Mouse (Mus musculus) embryo, embryonic 9.5 days (tissue): ENCODE data around the gene Alad.

Source experiments
- DNase-seq: peaks from one replicate; pipeline ENCODE4 v3.0.0-alpha.2; 2017; ENCODE audit errors: extremely low spot score

Gene Alad

DNA sequence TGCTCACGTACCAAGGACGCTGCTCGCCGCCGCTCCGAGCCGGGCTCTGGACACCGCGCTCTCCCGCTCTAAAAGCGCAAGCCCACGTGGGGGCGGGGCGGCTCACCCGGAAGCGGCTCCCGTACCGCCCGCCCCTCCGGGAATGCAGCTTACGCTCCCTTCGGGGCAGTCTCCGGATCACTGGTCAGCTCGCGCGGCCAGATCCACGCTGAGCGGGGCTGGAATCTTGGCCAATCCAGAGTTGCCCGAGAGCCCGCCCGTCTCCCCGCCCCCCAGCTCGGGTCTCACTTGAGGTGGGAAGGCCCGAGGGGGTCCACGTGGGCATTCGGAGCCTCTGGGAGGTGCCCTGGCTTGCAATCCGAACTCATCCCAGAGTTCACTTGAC lies at the start of gene Alad:
TSS of gene Alad (minus strand) at position 70 of the 385 bp plus-strand sequence.
- DNase-seq = peak; percentile 93

DNA sequence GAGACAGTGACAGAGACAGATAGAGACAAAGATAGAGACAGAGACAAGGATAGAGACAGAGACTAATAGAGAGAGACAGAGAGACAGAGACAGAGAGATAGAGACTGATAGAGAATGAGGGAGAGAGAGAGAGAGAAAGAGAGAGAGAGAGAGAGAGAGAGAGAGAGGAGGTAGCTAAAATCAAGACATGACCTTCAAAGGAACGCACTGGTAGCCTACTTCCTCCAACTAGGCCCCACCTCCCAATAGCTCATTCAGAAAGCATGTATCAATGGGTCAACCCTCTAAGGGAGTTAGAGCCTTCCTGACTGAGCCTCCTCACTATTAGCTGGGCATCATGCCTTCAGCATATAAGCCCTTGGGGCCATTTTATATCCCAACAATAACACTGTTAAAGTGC lies 48.6 kb upstream of the Alad start:
- DNase-seq = no peak

DNA sequence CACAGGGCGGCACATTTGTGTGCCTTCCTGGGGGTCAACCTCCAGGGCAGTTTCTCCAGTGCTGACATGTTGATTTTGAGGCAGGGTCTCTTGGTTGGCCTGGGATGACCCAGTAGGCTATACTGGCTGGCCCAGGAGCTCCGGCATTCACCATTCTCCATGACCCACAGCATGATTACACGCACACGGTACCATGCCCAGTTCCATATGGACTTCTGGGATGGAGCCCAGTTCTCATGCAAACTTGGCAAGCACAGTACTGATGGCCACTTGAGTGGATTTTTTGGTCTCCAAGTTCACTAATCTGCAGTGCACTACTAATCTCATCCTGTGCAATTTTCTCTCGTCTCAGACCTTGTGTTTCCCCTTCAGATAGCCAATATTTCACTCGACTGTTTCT lies 48.0 kb upstream of the Alad start:
- no peak for DNase-seq

- no peak for DNase-seq
These were observed 46.8 kb upstream of the Alad start for GRCm38 (mm10) chr4:62566530-62566929.

DNA sequence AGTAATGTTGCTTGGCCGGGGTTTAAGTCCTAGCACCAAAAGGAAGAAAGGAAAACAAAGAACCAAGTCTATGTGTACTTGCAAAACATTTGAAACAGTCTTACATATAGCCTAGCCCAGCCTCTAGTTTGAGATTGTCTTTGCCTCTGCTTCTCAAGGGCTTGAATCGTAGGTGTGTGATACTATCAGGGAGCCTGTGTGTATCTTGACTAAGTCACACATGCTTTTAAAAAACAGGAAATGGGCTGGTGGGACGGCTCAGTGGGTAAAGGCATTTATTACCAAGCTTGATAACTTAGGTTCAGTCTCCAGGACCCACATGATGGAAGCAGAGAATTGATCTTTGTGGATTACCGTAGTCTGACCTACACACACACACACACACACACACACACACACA lies 42.3 kb upstream of the Alad start:
- DNase-seq = no peak

DNA sequence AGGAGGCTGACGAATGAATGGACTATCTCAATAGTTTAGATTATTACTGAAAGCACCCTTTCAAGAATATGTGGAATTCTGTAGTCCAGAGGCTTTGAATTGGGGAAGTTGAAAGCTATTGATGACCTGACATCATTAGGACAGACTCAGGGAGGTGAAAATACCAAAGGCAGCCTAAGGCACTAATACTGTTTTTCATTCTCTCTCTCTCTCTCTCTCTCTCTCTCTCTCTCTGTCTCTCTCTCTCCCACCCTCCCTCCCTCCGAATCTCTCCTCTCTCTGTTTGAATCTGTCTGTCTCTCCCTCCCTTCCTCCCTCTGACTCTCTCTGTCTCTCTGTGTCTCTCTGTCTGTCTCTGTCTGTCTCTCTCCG lies 41.9 kb upstream of the Alad start:
- DNase-seq = no peak

GRCm38 (mm10) chr4:62560963-62561629 lies 41.4 kb upstream of the Alad start:
- DNase-seq = peak; percentile 74

- DNase-seq = no peak
These were observed 40.1 kb upstream of the Alad start, which contains the start of gene Rgs3 for GRCm38 (mm10) chr4:62559797-62560329. Gene Rgs3 (plus strand): TSS chr4:62559847.

- DNase-seq = no peak
These were observed 37.7 kb upstream of the Alad start for GRCm38 (mm10) chr4:62557436-62557835.

- no peak for DNase-seq
These were observed 32.2 kb upstream of the Alad start for GRCm38 (mm10) chr4:62551966-62552365.

GRCm38 (mm10) chr4:62544801-62545200 lies 25.1 kb upstream of the Alad start:
- no peak for DNase-seq

- DNase-seq = no peak
These were observed 24.1 kb upstream of the Alad start for GRCm38 (mm10) chr4:62543782-62544181.

DNA sequence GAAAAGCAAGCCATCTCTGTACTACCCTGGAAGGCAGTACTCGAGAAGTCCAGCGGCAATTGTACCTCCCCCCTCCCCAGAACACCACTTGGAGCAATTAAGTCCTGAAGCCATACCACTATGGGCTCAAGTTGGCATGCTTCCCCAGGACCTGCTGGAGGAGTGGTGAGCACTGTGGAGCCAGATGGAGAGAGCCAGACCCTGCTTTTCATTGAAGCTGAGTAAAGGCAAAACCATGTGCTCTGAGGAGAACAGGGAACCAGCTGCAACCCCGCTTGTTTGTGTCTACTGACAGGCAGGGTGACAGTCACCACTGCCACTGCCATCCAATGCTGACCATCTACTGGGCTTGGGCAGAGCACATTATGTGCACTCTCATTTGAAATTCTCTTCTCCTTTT lies 22.1 kb upstream of the Alad start:
- no peak for DNase-seq

- no peak for DNase-seq
These were observed 14.0 kb upstream of the Alad start for GRCm38 (mm10) chr4:62533729-62534128.

GRCm38 (mm10) chr4:62527655-62528054 lies 7.9 kb upstream of the Alad start:
- DNase-seq = no peak

- DNase-seq = no peak
These were observed 6.5 kb upstream of the Alad start for GRCm38 (mm10) chr4:62526256-62526655.

GRCm38 (mm10) chr4:62525489-62525811 lies 5.7 kb upstream of the Alad start:
- DNase-seq = no peak

DNA sequence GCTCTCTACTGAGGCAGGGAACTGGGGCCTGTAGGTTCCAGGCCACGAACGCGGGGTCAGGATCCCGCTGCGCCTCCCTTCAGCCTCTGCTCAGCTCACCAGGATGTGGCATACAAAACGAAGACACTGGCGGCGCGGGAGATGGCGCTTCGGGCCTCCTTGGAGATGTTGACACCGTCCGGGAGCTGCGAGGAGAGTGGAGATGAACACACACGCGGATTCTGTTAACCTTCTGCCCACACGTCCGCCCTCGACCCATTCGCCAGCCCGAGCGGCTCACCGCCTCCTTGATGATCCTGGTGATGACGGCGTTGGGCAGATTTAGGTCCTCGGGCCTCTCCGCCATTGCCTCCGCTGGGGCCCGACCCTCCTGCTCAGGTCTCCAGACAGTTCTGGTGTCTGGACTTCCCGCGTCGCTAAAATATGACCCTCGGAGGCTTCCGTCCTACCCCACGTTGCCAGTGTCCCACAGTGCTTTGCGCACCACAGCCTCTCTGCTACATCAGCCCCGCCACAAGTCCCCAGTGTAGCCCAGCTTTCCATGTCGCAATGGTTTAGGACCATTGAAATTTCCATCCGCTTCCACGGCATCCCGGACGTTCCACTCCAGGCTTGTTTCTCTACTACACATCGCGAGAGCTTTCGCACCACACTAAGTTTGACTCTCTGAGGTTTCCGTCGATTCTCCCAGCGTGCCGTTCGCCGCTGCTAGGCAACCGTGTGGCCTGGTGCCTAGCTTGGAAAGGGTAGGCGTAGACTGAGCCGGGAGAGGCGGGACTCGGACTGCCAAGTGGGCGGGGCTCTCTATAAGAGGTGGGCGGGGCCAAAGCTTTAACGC lies 5.2 kb upstream of the Alad start, which contains the start of the genes Pole3 and 4933430I17Rik:
TSS of gene Pole3 (minus strand) at position 418 of the 838 bp plus-strand sequence.
TSS of gene 4933430I17Rik (plus strand) at position 719 of the 838 bp plus-strand sequence.
- peak; percentile 97 for DNase-seq

DNA sequence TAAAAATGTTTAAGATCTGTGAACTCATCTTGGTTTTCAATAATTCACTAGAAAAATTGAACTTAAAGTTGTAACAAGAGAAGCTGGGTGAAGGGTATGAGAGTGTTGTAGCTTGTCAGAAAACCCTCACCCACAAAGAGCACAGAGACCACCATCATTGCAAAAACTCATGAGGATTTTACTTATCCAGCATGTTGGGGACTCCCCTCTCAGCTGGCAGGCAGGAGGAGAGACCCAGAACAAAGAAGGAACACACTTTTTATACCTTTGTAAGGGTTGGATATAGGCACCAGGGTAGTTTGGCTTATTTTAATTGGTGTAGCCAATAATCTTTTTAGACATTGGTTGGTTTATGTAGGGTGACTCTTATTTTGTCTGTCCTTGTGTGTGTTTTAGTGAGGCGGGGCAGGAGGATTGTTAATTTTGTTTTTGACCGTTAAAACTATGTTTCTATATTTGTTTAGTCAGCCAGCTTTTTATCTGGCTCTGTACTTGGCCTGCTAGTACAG lies 1.2 kb upstream of the Alad start:
- no peak for DNase-seq

DNA sequence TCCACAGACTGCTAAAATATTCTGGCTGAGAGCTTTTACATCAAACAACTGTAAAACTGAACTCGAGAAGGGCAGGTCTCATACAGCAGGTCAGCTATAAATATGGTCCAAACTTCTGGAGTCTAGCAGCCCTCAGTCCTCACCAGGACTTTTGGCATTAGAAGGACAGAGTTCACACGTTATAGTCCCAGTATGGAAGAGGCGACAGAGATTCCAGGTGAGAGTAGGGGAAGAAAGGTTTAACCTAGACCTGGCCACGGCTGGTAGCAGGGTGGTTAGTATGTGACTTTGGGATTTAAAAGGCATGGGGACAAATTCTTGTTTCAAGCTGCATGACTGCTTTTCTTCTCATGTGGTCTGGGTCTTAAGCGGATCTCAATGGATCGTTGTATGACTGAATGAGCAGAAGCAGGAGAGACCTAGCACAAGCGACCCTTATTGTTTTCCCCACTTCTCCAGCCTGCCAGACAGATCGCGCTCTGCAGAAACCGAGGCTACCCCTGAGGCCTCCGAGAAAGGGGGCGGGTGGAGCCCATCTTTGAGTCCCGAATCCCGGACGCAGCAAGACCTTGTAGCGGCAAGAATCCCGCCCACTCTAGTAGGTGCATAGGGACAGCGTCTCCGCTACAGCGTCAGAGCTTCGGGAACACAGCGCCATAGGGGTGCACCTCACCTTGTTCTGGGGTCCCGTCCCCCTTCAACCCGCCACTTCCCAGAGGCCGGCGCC lies 433 bp downstream of the Alad start:
- DNase-seq = no peak

GRCm38 (mm10) chr4:62518416-62519121 lies 1.1 kb downstream of the Alad start:
- no peak for DNase-seq
